Mouse (Mus musculus): ENCODE measurements at regions not wholly inside any gene's neighbourhood (a gene's known extent, or its start where the extent isn't known, plus 50 kb on each side); places are given as distances from the start of the nearest gene placed in this dataset.

DNA sequence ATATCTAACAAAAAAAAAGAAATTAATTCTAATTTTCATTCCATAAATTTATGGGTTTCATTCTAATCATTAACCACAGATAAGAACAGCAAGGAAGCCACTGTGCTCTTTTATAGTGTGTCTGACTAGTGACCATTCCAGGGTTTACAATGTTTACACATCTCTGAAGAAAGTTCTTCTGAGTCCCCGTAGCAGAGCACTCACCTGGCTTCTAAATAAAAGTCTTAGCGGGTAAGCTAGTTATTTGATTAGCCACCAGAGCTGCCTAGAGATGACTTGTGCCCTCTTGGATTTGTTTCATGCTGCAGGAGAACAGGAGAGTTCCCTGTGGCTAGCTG lies 206.7 kb upstream of the Ank start:
- WGBS, result 31% methylated on average over 2 of the region's 2 CpGs
- DNase-seq (ENCODE audit: low spot score) (no peak), ATAC-seq (no peak)
- no peaks in the 10 kb centered on the region for H3K4me1 ChIP-seq (ENCODE audit: insufficient read depth, low read depth, low read length)
- no peak overlapping the region for H3K9ac ChIP-seq (replicated peaks; ENCODE audit: low read depth)
- no peak overlapping the region for H3K27ac ChIP-seq (ENCODE audit: low read length)
- H3K36me3 ChIP-seq (ENCODE audit: insufficient read depth, low read length), result no peaks in the 10 kb centered on the region
- no peak overlapping the region for H3K4me3 ChIP-seq (ENCODE audit: low read depth, low read length)
- TF ChIP-seq EP300 (IDR thresholded peaks at IDR 0.05), result no peak
- TF ChIP-seq CTCF (IDR thresholded peaks at IDR 0.05), result no peak
- no peak overlapping the region for H3K4me2 ChIP-seq (replicated peaks; ENCODE audit: low read depth, low read length)
- H3K27me3 ChIP-seq (replicated peaks; ENCODE audit: insufficient read depth, low read length), result no peaks in the 10 kb centered on the region
- H3K9me3 ChIP-seq (ENCODE audit: low read length), result no peaks in the 10 kb centered on the region

DNA sequence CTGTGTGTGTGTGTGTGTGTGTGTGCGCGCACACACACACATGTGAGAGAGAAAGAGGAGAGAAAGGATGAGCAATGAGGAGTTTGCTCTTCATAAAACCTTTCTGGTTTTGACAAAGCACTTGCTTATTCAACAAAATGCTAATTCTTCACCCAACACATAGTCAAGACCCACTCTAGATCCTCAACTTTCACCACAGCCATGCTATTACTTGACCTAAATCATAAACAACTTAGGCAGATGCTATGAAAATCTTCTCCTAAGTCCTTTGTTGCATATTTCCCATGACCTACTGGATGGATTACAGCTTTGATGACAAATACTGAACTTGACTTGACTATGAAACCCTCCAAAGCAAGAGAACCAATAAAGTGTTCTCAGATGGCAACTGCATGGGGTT lies 196.3 kb upstream of the Ank start:
- WGBS, result 70% methylated on average over 2 of the region's 2 CpGs
- H3K27ac ChIP-seq (ENCODE audit: low read length), result no peak overlapping the region
- no peaks in the 10 kb centered on the region for H3K36me3 ChIP-seq (ENCODE audit: insufficient read depth, low read length)
- H3K4me1 ChIP-seq (ENCODE audit: insufficient read depth, low read depth, low read length), result no peaks in the 10 kb centered on the region
- no peak overlapping the region for H3K9ac ChIP-seq (replicated peaks; ENCODE audit: low read depth)
- no peak overlapping the region for H3K4me3 ChIP-seq (ENCODE audit: low read depth, low read length)
- no peaks in the 10 kb centered on the region for H3K27me3 ChIP-seq (replicated peaks; ENCODE audit: insufficient read depth, low read length)
- no peak overlapping the region for H3K4me2 ChIP-seq (replicated peaks; ENCODE audit: low read depth, low read length)
- no peaks in the 10 kb centered on the region for H3K9me3 ChIP-seq (ENCODE audit: low read length)
- ATAC-seq (no peak), DNase-seq (ENCODE audit: low spot score) (no peak)
- no peak for TF ChIP-seq CTCF (IDR thresholded peaks at IDR 0.05)
- no peak for TF ChIP-seq EP300 (IDR thresholded peaks at IDR 0.05)

DNA sequence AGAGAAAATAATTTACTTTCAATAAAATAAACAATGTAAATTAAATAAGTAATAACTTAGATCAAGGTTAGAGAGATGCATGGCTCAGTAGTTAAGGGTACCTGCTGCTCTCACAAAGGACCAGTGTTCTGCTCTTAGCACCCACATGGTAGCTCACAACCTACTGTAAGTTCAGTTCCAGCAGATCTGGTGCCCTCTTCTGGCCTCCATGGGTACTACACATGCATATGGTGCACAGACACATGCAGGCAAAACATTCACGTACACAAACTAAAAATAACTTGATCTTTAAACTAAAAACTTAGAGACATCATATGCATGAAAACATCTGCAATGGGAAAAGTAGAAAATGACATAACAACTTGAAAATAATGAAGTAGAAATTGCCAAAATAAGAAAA lies 184.2 kb upstream of the Ank start:
- DNase-seq (ENCODE audit: low spot score), result no peak

DNA sequence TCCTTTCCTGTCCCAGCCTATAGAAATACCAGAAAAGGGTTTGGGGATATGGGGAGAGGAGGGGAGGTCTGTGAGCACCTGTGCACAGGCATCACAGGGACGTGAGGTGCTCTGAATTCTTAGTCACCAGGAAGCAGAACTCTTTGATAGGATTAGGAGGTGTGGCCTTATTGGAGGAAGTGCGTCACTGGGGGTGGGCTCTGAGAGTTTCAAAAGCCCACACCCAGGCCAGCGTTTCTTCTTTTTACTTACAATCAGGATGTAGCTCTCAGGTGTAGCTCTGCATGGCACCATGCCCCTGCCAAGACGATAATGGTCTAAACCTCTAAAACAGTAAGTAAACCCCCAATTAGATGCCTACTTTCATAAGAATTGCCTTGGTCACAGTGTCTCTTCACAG lies 162.6 kb upstream of the Ank start:
- no peak overlapping the region for H3K4me3 ChIP-seq (ENCODE audit: low read depth, low read length)
- H3K4me2 ChIP-seq (replicated peaks; ENCODE audit: low read depth, low read length), result no peak overlapping the region
- H3K27me3 ChIP-seq (replicated peaks; ENCODE audit: insufficient read depth, low read length), result no peaks in the 10 kb centered on the region

More for the DNA sequence above, 184.2 kb upstream of the Ank start:
- Histone ChIP-seq H3K9me3 (ENCODE audit: low read length) (no peaks in the 10 kb centered on the region), H3K4me1 (ENCODE audit: insufficient read depth, low read depth, low read length) (no peaks in the 10 kb centered on the region), H3K36me3 (ENCODE audit: insufficient read depth, low read length) (no peaks in the 10 kb centered on the region), H3K4me3 (ENCODE audit: low read depth, low read length) (no peak overlapping the region), H3K9ac (replicated peaks; ENCODE audit: low read depth) (no peak overlapping the region), H3K27ac (ENCODE audit: low read length) (no peak overlapping the region), H3K27me3 (replicated peaks; ENCODE audit: insufficient read depth, low read length) (no peaks in the 10 kb centered on the region), H3K4me2 (replicated peaks; ENCODE audit: low read depth, low read length) (no peak overlapping the region)
- TF ChIP-seq EP300 (IDR thresholded peaks at IDR 0.05), result no peak
- peak; percentile 13; the same call in 1 of the 2 replicates for TF ChIP-seq CTCF (IDR thresholded peaks at IDR 0.05)
- WGBS, result 89% methylated on average over 1 of the region's 1 CpGs
- no peak for ATAC-seq

DNA sequence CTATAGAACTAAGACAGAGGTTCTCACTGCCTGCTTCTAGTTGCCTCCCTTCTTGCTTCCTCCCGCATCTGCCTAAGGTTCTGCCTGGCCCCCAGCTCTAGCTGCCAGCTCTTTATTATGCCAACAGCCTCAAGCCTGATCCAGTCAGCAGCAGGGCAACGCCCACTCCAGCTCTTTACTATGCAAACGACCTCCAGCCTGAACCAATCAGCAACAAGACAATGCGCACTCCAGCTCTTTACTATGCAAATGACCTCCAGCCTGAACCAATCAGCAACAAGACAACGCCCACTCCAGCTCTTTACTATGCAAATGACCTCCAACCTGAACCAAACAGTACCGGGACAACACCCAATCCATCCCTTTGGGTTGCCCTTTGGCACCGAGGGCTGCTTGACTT lies 162.2 kb upstream of the Ank start:
- Histone ChIP-seq H3K4me2 (replicated peaks; ENCODE audit: low read depth, low read length) (no peak overlapping the region), H3K27ac (ENCODE audit: low read length) (no peak overlapping the region), H3K27me3 (replicated peaks; ENCODE audit: insufficient read depth, low read length) (no peaks in the 10 kb centered on the region), H3K4me1 (ENCODE audit: insufficient read depth, low read depth, low read length) (no peaks in the 10 kb centered on the region), H3K9ac (replicated peaks; ENCODE audit: low read depth) (no peak overlapping the region), H3K4me3 (ENCODE audit: low read depth, low read length) (no peak overlapping the region), H3K9me3 (ENCODE audit: low read length) (no peaks in the 10 kb centered on the region), H3K36me3 (ENCODE audit: insufficient read depth, low read length) (no peaks in the 10 kb centered on the region)
- 70% methylated on average over 7 of the region's 7 CpGs for WGBS
- ATAC-seq (no peak), DNase-seq (ENCODE audit: low spot score) (no peak)
- no peak for TF ChIP-seq CTCF (IDR thresholded peaks at IDR 0.05)
- TF ChIP-seq EP300 (IDR thresholded peaks at IDR 0.05), result no peak

More for the DNA sequence above, 162.6 kb upstream of the Ank start:
- no peak for TF ChIP-seq CTCF (IDR thresholded peaks at IDR 0.05)
- TF ChIP-seq EP300 (IDR thresholded peaks at IDR 0.05), result no peak
- H3K9me3 ChIP-seq (ENCODE audit: low read length), result no peaks in the 10 kb centered on the region
- DNase-seq (ENCODE audit: low spot score) (no peak), ATAC-seq (no peak)
- H3K4me1 ChIP-seq (ENCODE audit: insufficient read depth, low read depth, low read length), result no peaks in the 10 kb centered on the region
- no peaks in the 10 kb centered on the region for H3K36me3 ChIP-seq (ENCODE audit: insufficient read depth, low read length)
- no peak overlapping the region for H3K27ac ChIP-seq (ENCODE audit: low read length)
- 65% methylated on average over 4 of the region's 4 CpGs for WGBS
- no peak overlapping the region for H3K9ac ChIP-seq (replicated peaks; ENCODE audit: low read depth)

DNA sequence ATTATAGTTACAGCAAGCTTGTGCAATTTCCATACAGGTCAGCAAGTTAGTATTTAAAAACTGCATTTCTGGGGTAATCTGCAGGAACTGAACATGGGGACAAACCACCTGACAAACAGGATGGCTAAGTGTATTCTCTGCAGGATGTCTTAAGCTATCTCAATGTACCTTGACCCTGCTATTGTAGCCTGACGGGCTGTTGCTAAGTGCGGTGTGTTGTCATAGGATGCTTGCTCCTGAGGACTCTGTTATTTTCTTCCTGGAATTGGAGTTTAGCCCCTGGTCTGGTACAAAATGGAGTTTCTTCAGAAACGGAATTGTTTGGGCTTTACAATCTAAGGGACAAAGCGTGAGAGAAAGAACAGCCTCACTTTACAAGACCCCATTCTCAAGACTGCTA lies 161.4 kb upstream of the Ank start:
- H3K9ac ChIP-seq (replicated peaks; ENCODE audit: low read depth), result no peak overlapping the region
- no peaks in the 10 kb centered on the region for H3K4me1 ChIP-seq (ENCODE audit: insufficient read depth, low read depth, low read length)
- DNase-seq (ENCODE audit: low spot score) (no peak), ATAC-seq (no peak)
- no peaks in the 10 kb centered on the region for H3K27me3 ChIP-seq (replicated peaks; ENCODE audit: insufficient read depth, low read length)
- H3K4me2 ChIP-seq (replicated peaks; ENCODE audit: low read depth, low read length), result no peak overlapping the region
- H3K9me3 ChIP-seq (ENCODE audit: low read length), result no peaks in the 10 kb centered on the region
- H3K4me3 ChIP-seq (ENCODE audit: low read depth, low read length), result no peak overlapping the region
- no peaks in the 10 kb centered on the region for H3K36me3 ChIP-seq (ENCODE audit: insufficient read depth, low read length)
- TF ChIP-seq CTCF (IDR thresholded peaks at IDR 0.05), result no peak
- no peak overlapping the region for H3K27ac ChIP-seq (ENCODE audit: low read length)
- WGBS, result 89% methylated on average over 4 of the region's 4 CpGs

DNA sequence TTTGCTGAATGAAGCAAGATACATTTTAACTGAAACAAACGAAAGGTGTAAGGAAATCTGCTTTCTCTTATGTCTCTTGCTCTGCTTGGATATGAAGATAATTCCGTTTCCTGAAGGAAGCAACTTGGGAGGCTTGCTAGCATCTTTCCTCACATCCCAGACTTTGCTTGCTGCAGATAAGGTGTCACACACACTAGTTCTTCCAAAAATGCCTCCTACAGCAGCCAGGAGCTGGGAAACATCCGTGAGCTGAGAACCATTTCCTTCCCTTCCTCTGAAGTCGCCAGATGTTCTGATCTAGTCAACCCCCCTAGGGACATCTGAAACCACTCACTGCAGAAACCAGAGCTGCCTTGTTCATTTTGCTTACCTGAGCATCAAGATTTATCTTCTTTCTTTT lies 157.8 kb upstream of the Ank start:
- TF ChIP-seq CTCF (IDR thresholded peaks at IDR 0.05), result no peak
- TF ChIP-seq EP300 (IDR thresholded peaks at IDR 0.05), result no peak
- no peaks in the 10 kb centered on the region for H3K4me1 ChIP-seq (ENCODE audit: insufficient read depth, low read depth, low read length)
- DNase-seq (ENCODE audit: low spot score), result no peak
- ATAC-seq, result no peak
- no peak overlapping the region for H3K4me3 ChIP-seq (ENCODE audit: low read depth, low read length)
- H3K4me2 ChIP-seq (replicated peaks; ENCODE audit: low read depth, low read length), result no peak overlapping the region
- no peak overlapping the region for H3K27ac ChIP-seq (ENCODE audit: low read length)
- WGBS, result 49% methylated on average over 4 of the region's 4 CpGs
- no peaks in the 10 kb centered on the region for H3K27me3 ChIP-seq (replicated peaks; ENCODE audit: insufficient read depth, low read length)
- no peaks in the 10 kb centered on the region for H3K9me3 ChIP-seq (ENCODE audit: low read length)
- no peaks in the 10 kb centered on the region for H3K36me3 ChIP-seq (ENCODE audit: insufficient read depth, low read length)
- H3K9ac ChIP-seq (replicated peaks; ENCODE audit: low read depth), result no peak overlapping the region
